In genomic region chr4:156059713-156060112, GRCm38 (mm10) we compare ENCODE assay signal across 12 mouse cellular contexts. TPM values are rescaled to one million over a fixed set of nuclear protein-coding genes. Genes with fewer than 3 reads are reported as not detected.
A peak's percentile ranks its signal among the peaks of the same experiment; 100 is the strongest.
DNase-seq lines count a peak whose midpoint lies in the region; ATAC-seq lines count a peak whose summit lies in the region.
"Had no signal": no experiment of that assay in that cellular context is flagged by ENCODE, and none has a peak within 500 bp of the region (broad histone marks: within the 10 kb centered on the region; RNA-seq: fewer than 3 reads in every experiment).

No protein-coding gene starts in this region.

- no peak overlapping the region for H3K4me2 ChIP-seq in heart, embryonic 11.5 days
- peak overlapping the region; percentile 36 for H3K4me2 ChIP-seq in intestine, embryonic 15.5 days (replicated peaks)
- H3K4me2 ChIP-seq in limb, embryonic 15.5 days, result no peak overlapping the region
- H3K4me2 ChIP-seq in stomach, embryonic 15.5 days, result peak overlapping the region; percentile 44
- H3K4me2 ChIP-seq: neural tube, embryonic 13.5 days had no signal

- 40% methylated on average over 10 of the region's 10 CpGs for WGBS in heart, embryonic 11.5 days (ENCODE audit: insufficient replicate concordance)
- 19% methylated on average over 10 of the region's 10 CpGs for WGBS in intestine, embryonic 15.5 days
- 19% methylated on average over 10 of the region's 10 CpGs for WGBS in limb, embryonic 15.5 days
- 29% methylated on average over 10 of the region's 10 CpGs for WGBS in stomach, embryonic 15.5 days

- 0 out of 2 replicates have a peak, but pooled peaks have one; percentile 32 for ATAC-seq in heart, embryonic 11.5 days (replicated peaks; ENCODE audit: insufficient number of reproducible peaks, low FRiP score, low TSS enrichment)
- ATAC-seq in intestine, embryonic 15.5 days, result peak; percentile 98
- peak; percentile 61; the same call in 1 of the 2 replicates for ATAC-seq in limb, embryonic 15.5 days (ENCODE audit: insufficient number of reproducible peaks, low FRiP score, low TSS enrichment, low read depth)
- peak; percentile 96 for ATAC-seq in stomach, embryonic 15.5 days (ENCODE audit: insufficient read depth, low FRiP score, low read depth)
- ATAC-seq: forebrain, embryonic 16.5 days had no signal

- H3K27ac ChIP-seq in heart, embryonic 11.5 days (ENCODE audit: low read depth, low read length), result no peak overlapping the region
- H3K27ac ChIP-seq in intestine, embryonic 15.5 days, result peak overlapping the region; percentile 94
- H3K27ac ChIP-seq in limb, embryonic 15.5 days, result peak overlapping the region; percentile 70
- H3K27ac ChIP-seq in stomach, embryonic 15.5 days, result peak overlapping the region; percentile 96
- H3K27ac ChIP-seq: left cerebral cortex, adult 2 months; neural tube, embryonic 13.5 days had no signal

- no peaks in the 10 kb centered on the region for H3K4me1 ChIP-seq in heart, embryonic 11.5 days (ENCODE audit: control insufficient read depth, insufficient read depth, low read length)
- H3K4me1 ChIP-seq in intestine, embryonic 15.5 days (replicated peaks), result peaks cover 14% of the 10 kb centered on the region
- H3K4me1 ChIP-seq in limb, embryonic 15.5 days, result peaks cover 12% of the 10 kb centered on the region; the same call in 1 of the 2 replicates
- H3K4me1 ChIP-seq in stomach, embryonic 15.5 days, result peaks cover 16% of the 10 kb centered on the region

- H3K9ac ChIP-seq in heart, embryonic 11.5 days (ENCODE audit: low read depth, low read length), result no peak overlapping the region
- H3K9ac ChIP-seq in intestine, embryonic 15.5 days, result peak overlapping the region; percentile 65
- H3K9ac ChIP-seq in limb, embryonic 15.5 days, result no peak overlapping the region
- peak overlapping the region; percentile 33 for H3K9ac ChIP-seq in stomach, embryonic 15.5 days
- H3K9ac ChIP-seq: neural tube, embryonic 13.5 days had no signal

- no peaks in the 10 kb centered on the region for H3K9me3 ChIP-seq in heart, embryonic 11.5 days (replicated peaks; ENCODE audit: control insufficient read depth, low read length)
- no peaks in the 10 kb centered on the region for H3K9me3 ChIP-seq in intestine, embryonic 15.5 days
- H3K9me3 ChIP-seq in limb, embryonic 15.5 days, result no peaks in the 10 kb centered on the region
- H3K9me3 ChIP-seq in stomach, embryonic 15.5 days, result no peaks in the 10 kb centered on the region
- H3K9me3 ChIP-seq: neural tube, embryonic 13.5 days had no signal

- DNase-seq in heart, adult 9 months (ENCODE audit: low spot score in 2 of 2), result no peak
- DNase-seq in gastrocnemius, postnatal 4 days (ENCODE audit: low spot score in 2 of 2), result no peak
- DNase-seq in MN1 (ENCODE audit: low spot score), result no peak
- no peak for DNase-seq in frontal cortex, postnatal 10 days (ENCODE audit: low spot score in 2 of 2)
- DNase-seq: adrenal gland, postnatal 36 days had no signal

- no peak overlapping the region for H3K4me3 ChIP-seq in heart, embryonic 11.5 days (ENCODE audit: low read depth, low read length)
- peak overlapping the region; percentile 44 for H3K4me3 ChIP-seq in intestine, embryonic 15.5 days (replicated peaks)
- peak overlapping the region; percentile 31 for H3K4me3 ChIP-seq in limb, embryonic 15.5 days
- peak overlapping the region; percentile 42 for H3K4me3 ChIP-seq in stomach, embryonic 15.5 days (replicated peaks)
- H3K4me3 ChIP-seq: left cerebral cortex, adult 2 months; neural tube, embryonic 13.5 days had no signal

- no peaks in the 10 kb centered on the region for H3K36me3 ChIP-seq in heart, embryonic 11.5 days (ENCODE audit: control insufficient read depth, insufficient read depth, low read length)
- H3K36me3 ChIP-seq in intestine, embryonic 15.5 days, result no peaks in the 10 kb centered on the region
- no peaks in the 10 kb centered on the region for H3K36me3 ChIP-seq in limb, embryonic 15.5 days
- H3K36me3 ChIP-seq in stomach, embryonic 15.5 days, result no peaks in the 10 kb centered on the region
- H3K36me3 ChIP-seq: neural tube, embryonic 13.5 days had no signal

- H3K27me3 ChIP-seq in heart, embryonic 11.5 days (ENCODE audit: control insufficient read depth, insufficient read depth, low read length), result peaks cover 10% of the 10 kb centered on the region
- no peaks in the 10 kb centered on the region for H3K27me3 ChIP-seq in intestine, embryonic 15.5 days (replicated peaks)
- no peaks in the 10 kb centered on the region for H3K27me3 ChIP-seq in limb, embryonic 15.5 days
- no peaks in the 10 kb centered on the region for H3K27me3 ChIP-seq in stomach, embryonic 15.5 days (replicated peaks)
- H3K27me3 ChIP-seq: neural tube, embryonic 13.5 days had no signal

RNA-seq across cellular contexts. Expression of gene Ttll10, which starts 0.5 kb away (rescaled TPM):
- polyA plus RNA-seq in heart, embryonic 11.5 days (2014; fragmentation: Nextera tagmentation; extraction: Ambion mirVana), result 0.36 TPM in 1 of 2 replicates, not detected in the other
- 3.1 and 3.9 TPM in 2 replicates for polyA plus RNA-seq in intestine, embryonic 15.5 days (2015; fragmentation: Nextera tagmentation; extraction: Ambion mirVana)
- 2.5 and 3.1 TPM in 2 replicates for polyA plus RNA-seq in limb, embryonic 15.5 days (2015; fragmentation: Nextera tagmentation; extraction: Ambion mirVana)
- polyA plus RNA-seq in stomach, embryonic 15.5 days (2015; fragmentation: Nextera tagmentation; extraction: Ambion mirVana), result 4.1 and 5.0 TPM in 2 replicates
- not detected for total RNA-seq in gastrocnemius, postnatal 4 days (2021)
- polyA plus RNA-seq: forebrain, embryonic 16.5 days; neural tube, embryonic 13.5 days had no signal

RNA-seq across cellular contexts. Expression of gene Tnfrsf18, which starts 33.7 kb away (rescaled TPM):
- polyA plus RNA-seq in heart, embryonic 11.5 days (2014; fragmentation: Nextera tagmentation; extraction: Ambion mirVana), result 1.3 and 1.7 TPM in 2 replicates
- 1.1 and 1.6 TPM in 2 replicates for polyA plus RNA-seq in intestine, embryonic 15.5 days (2015; fragmentation: Nextera tagmentation; extraction: Ambion mirVana)
- polyA plus RNA-seq in limb, embryonic 15.5 days (2015; fragmentation: Nextera tagmentation; extraction: Ambion mirVana), result 3.6 and 5.4 TPM in 2 replicates
- polyA plus RNA-seq in stomach, embryonic 15.5 days (2015; fragmentation: Nextera tagmentation; extraction: Ambion mirVana), result 2.3 and 2.5 TPM in 2 replicates
- under 1 TPM; 0.62 to 0.66 TPM for total RNA-seq in gastrocnemius, postnatal 4 days (2021)
- total RNA-seq: left cerebral cortex, adult 2 months had no signal

RNA-seq across cellular contexts. Expression of gene Tnfrsf4, which starts 46.1 kb away (rescaled TPM):
- polyA plus RNA-seq in heart, embryonic 11.5 days (2014; fragmentation: Nextera tagmentation; extraction: Ambion mirVana), result 0.21 and 0.37 TPM in 2 replicates
- 0.49 and 0.52 TPM in 2 replicates for polyA plus RNA-seq in intestine, embryonic 15.5 days (2015; fragmentation: Nextera tagmentation; extraction: Ambion mirVana)
- polyA plus RNA-seq in limb, embryonic 15.5 days (2015; fragmentation: Nextera tagmentation; extraction: Ambion mirVana), result 0.55 and 0.99 TPM in 2 replicates
- polyA plus RNA-seq in stomach, embryonic 15.5 days (2015; fragmentation: Nextera tagmentation; extraction: Ambion mirVana), result 0.64 and 1.1 TPM in 2 replicates
- 1 to 10 TPM in 1 of 2 experiments, under 1 TPM in 1; 0.93 to 1.4 TPM for total RNA-seq in gastrocnemius, postnatal 4 days (2021)

RNA-seq across cellular contexts. Expression of gene 9430015G10Rik, which starts 50.1 kb away (rescaled TPM):
- polyA plus RNA-seq in heart, embryonic 11.5 days (2014; fragmentation: Nextera tagmentation; extraction: Ambion mirVana), result 23.6 and 26.5 TPM in 2 replicates
- polyA plus RNA-seq in intestine, embryonic 15.5 days (2015; fragmentation: Nextera tagmentation; extraction: Ambion mirVana), result 22.2 and 22.8 TPM in 2 replicates
- polyA plus RNA-seq in limb, embryonic 15.5 days (2015; fragmentation: Nextera tagmentation; extraction: Ambion mirVana), result 29.9 and 31.8 TPM in 2 replicates
- polyA plus RNA-seq in stomach, embryonic 15.5 days (2015; fragmentation: Nextera tagmentation; extraction: Ambion mirVana), result 27.3 and 29.9 TPM in 2 replicates
- total RNA-seq in gastrocnemius, postnatal 4 days (2021), result 10 to 100 TPM in 1 of 2 experiments, 1 to 10 TPM in 1; 9.8 to 12.1 TPM

Comparison
In these comparisons a context has a peak if more than half of its experiments do, and no peak if none do; other contexts are left out.
1. ATAC-seq: peak in every context shown above with its lines; median percentile 98 in intestine, embryonic 15.5 days; 96 in stomach, embryonic 15.5 days; 61 in limb, embryonic 15.5 days; 32 in heart, embryonic 11.5 days.
2. H3K4me2 ChIP-seq: peak in intestine, embryonic 15.5 days (single experiment) and stomach, embryonic 15.5 days (single experiment); none in heart, embryonic 11.5 days (single experiment) and limb, embryonic 15.5 days (single experiment).
3. H3K9ac ChIP-seq: peak in intestine, embryonic 15.5 days (single experiment) and stomach, embryonic 15.5 days (single experiment); none in heart, embryonic 11.5 days (single experiment) and limb, embryonic 15.5 days (single experiment).